Mouse (Mus musculus) CH12.LX (cell line): ENCODE data around the gene Pigu. TPM values are rescaled to one million over a fixed set of nuclear protein-coding genes. Genes with fewer than 3 reads are reported as not detected.

Experiments
- DNase-seq: peaks from one replicate; pipeline ENCODE4 v3.0.0-alpha.2; 2013; ENCODE audit errors: extremely low read depth
- H3K27ac ChIP-seq: 2 replicates; pipeline ENCODE4 v1.5.1; 2012; ENCODE audit warnings: low read depth, mild to moderate bottlenecking, control low read depth, moderate library complexity; ENCODE audit not compliant: insufficient read depth
- H3K27me3 ChIP-seq: replicated peaks from 2 replicates; pipeline ENCODE3; 2012; ENCODE audit warnings: inconsistent platforms
- H3K36me3 ChIP-seq, 2 experiments: replicated peaks in 1 of 2; 2 replicates each; pipeline versions ENCODE3 to v1.6.1; 2012; ENCODE audit warnings: inconsistent platforms in 1 of 2, low read length in 1 of 2, mild to moderate bottlenecking in 1 of 2, mixed read lengths in 1 of 2, moderate library complexity in 1 of 2; ENCODE audit not compliant: control insufficient read depth in 1 of 2, insufficient read depth in 1 of 2
- H3K4me1 ChIP-seq, 2 experiments: 2 replicates each; pipeline ENCODE4 v1.6.1; 2012; ENCODE audit warnings: inconsistent platforms in 1 of 2, moderate library complexity in 1 of 2; ENCODE audit not compliant: insufficient read depth in 2 of 2, control insufficient read depth in 1 of 2
- H3K4me2 ChIP-seq: 2 replicates; pipeline ENCODE4 v1.6.1; 2012; ENCODE audit warnings: low read depth, mild to moderate bottlenecking, control low read depth; ENCODE audit not compliant: poor library complexity, insufficient read depth, severe bottlenecking
- H3K4me3 ChIP-seq, 3 experiments: fragments of 150-350 bp in 1 of 3; sonication (generic) in 1 of 3; replicated peaks in 1 of 3; 2 replicates each; pipeline versions ENCODE3 to v1.5.1; 2011 to 2012; ENCODE audit warnings: low read depth in 2 of 3, low read length in 2 of 3, mild to moderate bottlenecking in 2 of 3, moderate library complexity in 2 of 3, control low read depth in 1 of 3, improper control_type of control experiment in 1 of 3, inconsistent platforms in 1 of 3, mixed read lengths in 1 of 3; ENCODE audit not compliant: poor library complexity in 1 of 3
- H3K79me2 ChIP-seq: replicated peaks from 2 replicates; pipeline ENCODE4 v1.6.1; 2012; ENCODE audit warnings: mild to moderate bottlenecking, moderate library complexity; ENCODE audit not compliant: control insufficient read depth, poor library complexity, insufficient read depth, severe bottlenecking; ENCODE audit errors: extremely low read depth
- H3K9ac ChIP-seq: 2 replicates; pipeline ENCODE4 v1.6.1; 2012; ENCODE audit warnings: low read depth, mild to moderate bottlenecking, control low read depth, moderate library complexity; ENCODE audit not compliant: insufficient read depth
- H3K9me3 ChIP-seq: replicated peaks from 2 replicates; pipeline ENCODE3; 2012; ENCODE audit warnings: low read length, inconsistent platforms, mixed read lengths
- BHLHE40 ChIP-seq: IDR thresholded peaks from 2 replicates; pipeline ENCODE4 v1.6.1; 2011; ENCODE audit warnings: mild to moderate bottlenecking, low read depth, low read length, improper control_type of control experiment
- CHD2 ChIP-seq: IDR thresholded peaks from 2 replicates; pipeline ENCODE4 v1.6.1; 2011; ENCODE audit warnings: low read length, improper control_type of control experiment
- CTCF ChIP-seq, 2 experiments: IDR thresholded peaks in 1 of 2; conservative IDR thresholded peaks in 1 of 2; 2 replicates each; pipeline ENCODE4 v1.5.1; 2011 to 2012; ENCODE audit warnings: low read depth in 2 of 2, low read length in 2 of 2, improper control_type of control experiment in 1 of 2, inconsistent platforms in 1 of 2, mild to moderate bottlenecking in 1 of 2, moderate library complexity in 1 of 2
- E2F4 ChIP-seq: IDR thresholded peaks from 2 replicates; pipeline ENCODE4 v1.6.1; 2011; ENCODE audit warnings: low read depth, low read length, improper control_type of control experiment; ENCODE audit not compliant: insufficient replicate concordance
- ELF1 ChIP-seq: IDR thresholded peaks from 2 replicates; pipeline ENCODE4 v1.6.1; 2014; ENCODE audit warnings: low read depth, mild to moderate bottlenecking, inconsistent platforms, low read length, improper control_type of control experiment
- EP300 ChIP-seq: IDR thresholded peaks from 2 replicates; pipeline ENCODE4 v1.6.1; 2011; ENCODE audit warnings: low read length, improper control_type of control experiment
- GABPA ChIP-seq: IDR thresholded peaks from 2 replicates; pipeline ENCODE4 v1.6.1; 2012; ENCODE audit warnings: low read depth, low read length, improper control_type of control experiment, inconsistent platforms; ENCODE audit not compliant: insufficient replicate concordance
- HCFC1 ChIP-seq: IDR thresholded peaks from 2 replicates; pipeline ENCODE4 v1.6.1; 2012; ENCODE audit warnings: low read depth, mild to moderate bottlenecking, inconsistent platforms, low read length, improper control_type of control experiment
- IRF4 ChIP-seq: IDR thresholded peaks from 2 replicates; pipeline ENCODE4 v1.6.1; 2014; ENCODE audit warnings: low read depth, mild to moderate bottlenecking, inconsistent platforms, low read length, improper control_type of control experiment
- JUN ChIP-seq: IDR thresholded peaks from 2 replicates; pipeline ENCODE4 v1.6.1; 2011; ENCODE audit warnings: low read depth, mild to moderate bottlenecking, low read length, improper control_type of control experiment, moderate library complexity; ENCODE audit not compliant: insufficient read depth
- KAT2A ChIP-seq: IDR thresholded peaks from 2 replicates; pipeline ENCODE4 v1.6.1; 2012; ENCODE audit warnings: low read length, improper control_type of control experiment, inconsistent platforms; ENCODE audit not compliant: insufficient replicate concordance
- MAX ChIP-seq: IDR thresholded peaks from 2 replicates; pipeline ENCODE4 v1.6.1; 2011; ENCODE audit warnings: low read length, improper control_type of control experiment
- MYC ChIP-seq: IDR thresholded peaks from 2 replicates; pipeline ENCODE4 v1.6.1; 2011; ENCODE audit warnings: low read depth, mild to moderate bottlenecking, improper control_type of control experiment, low read length
- NELFE ChIP-seq: IDR thresholded peaks from 2 replicates; pipeline ENCODE4 v1.6.1; 2011; ENCODE audit warnings: low read depth, low read length, improper control_type of control experiment
- PAX5 ChIP-seq: IDR thresholded peaks from 2 replicates; pipeline ENCODE4 v1.6.1; 2012; ENCODE audit warnings: low read length, inconsistent platforms, mixed read lengths
- POLR2A ChIP-seq: IDR thresholded peaks from 2 replicates; pipeline ENCODE4 v1.6.1; 2011; ENCODE audit warnings: low read depth, mild to moderate bottlenecking, improper control_type of control experiment, low read length
- TBP ChIP-seq: conservative IDR thresholded peaks from 2 replicates; pipeline ENCODE4 v1.6.1; 2011; ENCODE audit warnings: low read depth, low read length, improper control_type of control experiment
- TCF12 ChIP-seq: IDR thresholded peaks from 2 replicates; pipeline ENCODE4 v1.6.1; 2014; ENCODE audit warnings: low read depth, mild to moderate bottlenecking, inconsistent platforms, low read length, improper control_type of control experiment
- UBTF ChIP-seq: IDR thresholded peaks from 2 replicates; pipeline ENCODE4 v1.6.1; 2012; ENCODE audit warnings: low read depth, mild to moderate bottlenecking, inconsistent platforms, low read length, improper control_type of control experiment, moderate library complexity
- USF1 ChIP-seq: IDR thresholded peaks from 2 replicates; pipeline ENCODE4 v1.6.1; 2014; ENCODE audit warnings: low read depth, mild to moderate bottlenecking, inconsistent platforms, low read length, improper control_type of control experiment
- ZC3H11A ChIP-seq: IDR thresholded peaks from 2 replicates; pipeline ENCODE4 v1.6.1; 2012; ENCODE audit warnings: low read depth, mild to moderate bottlenecking, inconsistent platforms, low read length, improper control_type of control experiment
- ZNF384 ChIP-seq: IDR thresholded peaks from 2 replicates; pipeline ENCODE4 v1.6.1; 2012; ENCODE audit warnings: low read depth, low read length, improper control_type of control experiment, inconsistent platforms
- dilution Hi-C: fragments of 300-500 bp; cut with MboI; formaldehyde crosslinking; loops from 2 replicates; pipeline ENCODE4 v1.14.3; 2020; ENCODE audit warnings: low sequenced_read_pairs; ENCODE audit not compliant: extremely low pct_unique_long_range_greater_than_20kb, extremely low pct_ligation_motif_present
- in situ Hi-C: fragments of 300-500 bp; cut with MboI; formaldehyde crosslinking; loops from 3 replicates; pipeline ENCODE4 v1.14.3; 2019; ENCODE audit warnings: low sequenced_read_pairs, low pct_ligation_motif_present, low pct_unique_long_range_greater_than_20kb, mixed read lengths
- polyA plus RNA-seq: library from polyadenylated mRNA; unstranded; fragments of >175 nt; gene quantifications from 2 replicates; pipeline ENCODE4 v1.2.1, GENCODE M21; 2012; ENCODE audit warnings: low read depth; ENCODE audit not compliant: insufficient read length
- total RNA-seq, 2 experiments: library from RNA; depleted of rRNA; stranded (reverse); fragments of 300-350 nt in 1 of 2; fragments of >200 nt in 1 of 2; gene quantifications; 2 replicates each; pipeline ENCODE4 v1.2.3; 2012 to 2014

The Pigu gene
- total and polyA plus RNA-seq, 3 experiments = 29.0 to 57.3 (median 39.1) TPM

GRCm38 (mm10) chr2:155248718-155249117, 108.5 kb downstream of the Pigu start:
- DNase-seq = no peak
- no peaks in the 10 kb centered on the region for H3K9me3 ChIP-seq
- no peak overlapping the region for H3K27ac ChIP-seq
- peaks cover 58 to 78% of the 10 kb centered on the region in 2 experiments for H3K36me3 ChIP-seq
- no peaks in the 10 kb centered on the region for H3K4me1 ChIP-seq
- in situ Hi-C loops = no loop called here
- no peaks in the 10 kb centered on the region for H3K79me2 ChIP-seq
- no peaks in the 10 kb centered on the region for H3K27me3 ChIP-seq
- no peak overlapping the region for H3K9ac ChIP-seq
- H3K4me2 ChIP-seq = no peak overlapping the region
- no peak for TF ChIP-seq E2F4
- peak in 1 of 2 experiments; percentile 28; a peak in 2 of 4 replicates for TF ChIP-seq CTCF (conservative IDR thresholded peaks at IDR 0.05 in 1 of 2, IDR thresholded peaks at IDR 0.05 in 1 of 2; ENCODE audit: low read depth in 2 of 2, low read length in 2 of 2)
- no peak for TF ChIP-seq KAT2A
- TF ChIP-seq, all 38 proteins: peak for 1
- dilution Hi-C loops = no loop called here
- no peak overlapping the region for H3K4me3 ChIP-seq

GRCm38 (mm10) chr2:155248206-155248605, 109.0 kb downstream of the Pigu start:
- dilution Hi-C loops = no loop called here
- Histone ChIP-seq H3K9me3 (no peaks in the 10 kb centered on the region), H3K4me2 (no peak overlapping the region), H3K9ac (no peak overlapping the region)
- TF ChIP-seq ELF1 (no peak), ZC3H11A (no peak), UBTF (no peak), USF1 (no peak), TBP (no peak), IRF4 (no peak), TCF12 (no peak), MYC (no peak), CHD2 (no peak), JUN (no peak), EP300 (no peak), BHLHE40 (no peak)
- TF ChIP-seq, all 38 proteins: peak for 0
- H3K4me3 ChIP-seq = no peak overlapping the region
- H3K4me1 ChIP-seq = peaks cover 0 to 3% of the 10 kb centered on the region in 2 experiments; a peak in 2 of 4 replicates
- no peak overlapping the region for H3K27ac ChIP-seq
- in situ Hi-C loops = no loop called here
- H3K79me2 ChIP-seq = no peaks in the 10 kb centered on the region
- DNase-seq = no peak
- H3K27me3 ChIP-seq = no peaks in the 10 kb centered on the region
- peaks cover 61 to 80% of the 10 kb centered on the region in 2 experiments for H3K36me3 ChIP-seq

GRCm38 (mm10) chr2:155246231-155246630, 111.0 kb downstream of the Pigu start:
- H3K36me3 ChIP-seq = peaks cover 68 to 88% of the 10 kb centered on the region in 2 experiments
- H3K79me2 ChIP-seq = 0 out of 2 replicates have a peak, but pooled peaks cover 2% of the 10 kb centered on the region

More at GRCm38 (mm10) chr2:155246231-155246630, 111.0 kb downstream of the Pigu start:
- no peak overlapping the region for H3K27ac ChIP-seq
- dilution Hi-C loops = no loop called here
- TF ChIP-seq PAX5 (no peak), MAX (no peak), ZNF384 (no peak), CHD2 (no peak), BHLHE40 (no peak), TBP (no peak), POLR2A (no peak), NELFE (no peak), HCFC1 (no peak), ZC3H11A (no peak), UBTF (no peak), MYC (no peak), E2F4 (no peak), USF1 (no peak), IRF4 (no peak), GABPA (no peak)
- no peak overlapping the region for H3K4me3 ChIP-seq
- DNase-seq = no peak
- in situ Hi-C loops = no loop called here
- H3K4me2 ChIP-seq = no peak overlapping the region
- H3K4me1 ChIP-seq = peaks cover 15 to 17% of the 10 kb centered on the region in 2 experiments
- no peaks in the 10 kb centered on the region for H3K27me3 ChIP-seq
- H3K9ac ChIP-seq = no peak overlapping the region
- H3K9me3 ChIP-seq = no peaks in the 10 kb centered on the region
